Mouse (Mus musculus) C2C12 (cell line): Measurements from ENCODE around the gene Optn.

Source experiments
- CTCF ChIP-seq: IDR thresholded peaks from one replicate; pipeline ENCODE4 v1.5.1; 2011; ENCODE audit not compliant: control insufficient read depth, insufficient read depth, insufficient read length
- MYOG ChIP-seq: IDR thresholded peaks from one replicate; pipeline ENCODE4 v1.6.1; 2011; ENCODE audit not compliant: control insufficient read depth, insufficient read length; ENCODE audit errors: extremely low read depth

DNA sequence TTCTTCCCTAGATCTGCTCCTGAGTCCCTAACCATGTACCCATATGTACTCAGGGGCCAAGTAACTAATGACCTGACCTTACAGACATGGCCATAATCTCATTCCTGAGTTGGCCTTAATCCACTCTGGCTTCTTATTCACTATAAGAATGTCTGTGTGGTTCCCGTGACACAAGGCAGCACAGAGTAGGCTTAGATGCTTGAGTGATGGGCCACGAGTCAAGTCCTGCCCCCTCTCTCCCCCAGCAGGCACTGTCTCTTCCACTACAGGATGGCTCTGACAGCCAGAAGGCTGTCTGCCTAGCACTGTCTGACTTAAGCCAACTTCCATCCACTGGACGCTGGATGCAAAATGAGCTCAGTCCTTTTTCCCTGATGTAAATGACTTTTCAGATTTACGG is 3.9 kb downstream of the Optn start:
- TF ChIP-seq CTCF, result no peak
- TF ChIP-seq MYOG, result no peak
